Mouse (Mus musculus) MEL (cell line): ENCODE measurements around the gene Cemip. TPM values are rescaled to one million over a fixed set of nuclear protein-coding genes. Genes with fewer than 3 reads are reported as not detected.

Source experiments
- DNase-seq: peaks from one replicate; pipeline ENCODE4 v3.0.0; 2011; ENCODE audit warnings: low read depth, low spot score
- H3K27ac ChIP-seq: 2 replicates; pipeline ENCODE4 v1.5.1; 2012; ENCODE audit warnings: low read depth, mild to moderate bottlenecking, control low read depth, low read length, moderate library complexity; ENCODE audit not compliant: control insufficient read depth
- H3K27me3 ChIP-seq, 2 experiments: fragments of 150-350 bp in 1 of 2; sonication (generic) in 1 of 2; 2 replicates each; pipeline ENCODE4 v1.6.1; 2012; ENCODE audit warnings: low read length in 2 of 2, mild to moderate bottlenecking in 2 of 2, improper control_type of control experiment in 1 of 2, moderate library complexity in 1 of 2; ENCODE audit not compliant: insufficient read depth in 2 of 2, control insufficient read depth in 1 of 2
- H3K36me3 ChIP-seq, 2 experiments: 2 replicates each; pipeline ENCODE4 v1.6.1; 2012 to 2014; ENCODE audit warnings: low read length in 2 of 2, improper control_type of control experiment in 1 of 2, inconsistent platforms in 1 of 2, mild to moderate bottlenecking in 1 of 2; ENCODE audit not compliant: insufficient read depth in 2 of 2, control insufficient read depth in 1 of 2
- H3K4me1 ChIP-seq, 2 experiments: fragments of 150-350 bp in 1 of 2; sonication (generic) in 1 of 2; 2 replicates each; pipeline ENCODE4 v1.6.1; 2012; ENCODE audit warnings: low read length in 2 of 2, improper control_type of control experiment in 1 of 2, mild to moderate bottlenecking in 1 of 2; ENCODE audit not compliant: insufficient read depth in 2 of 2, control insufficient read depth in 1 of 2
- H3K4me3 ChIP-seq, 2 experiments: fragments of 150-350 bp in 1 of 2; sonication (generic) in 1 of 2; 2 replicates each; pipeline ENCODE4 v1.5.1; 2012; ENCODE audit warnings: low read depth in 2 of 2, low read length in 2 of 2, mild to moderate bottlenecking in 2 of 2, moderate library complexity in 2 of 2, control low read depth in 1 of 2, improper control_type of control experiment in 1 of 2; ENCODE audit not compliant: control insufficient read depth in 1 of 2, insufficient read depth in 1 of 2
- H3K79me2 ChIP-seq: 2 replicates; pipeline ENCODE4 v1.6.1; 2012; ENCODE audit warnings: mild to moderate bottlenecking, low read length, moderate library complexity; ENCODE audit not compliant: control insufficient read depth, poor library complexity, insufficient read depth
- H3K9ac ChIP-seq: 2 replicates; pipeline ENCODE4 v1.6.1; 2012; ENCODE audit warnings: low read depth, mild to moderate bottlenecking, control low read depth, low read length, moderate library complexity; ENCODE audit not compliant: control insufficient read depth, poor library complexity, severe bottlenecking
- H3K9me3 ChIP-seq: fragments of 150-350 bp; sonication (generic); replicated peaks from 2 replicates; pipeline ENCODE4 v1.6.1; 2012; ENCODE audit warnings: mild to moderate bottlenecking, low read length, improper control_type of control experiment, moderate library complexity; ENCODE audit not compliant: insufficient read depth
- BHLHE40 ChIP-seq: IDR thresholded peaks from 2 replicates; pipeline ENCODE4 v1.6.1; 2012; ENCODE audit warnings: low read depth, mild to moderate bottlenecking, inconsistent platforms, low read length, improper control_type of control experiment, borderline replicate concordance
- GABPA ChIP-seq: IDR thresholded peaks from 2 replicates; pipeline ENCODE4 v1.6.1; 2012; ENCODE audit warnings: low read depth, mild to moderate bottlenecking, inconsistent platforms, low read length, improper control_type of control experiment, moderate library complexity
- HCFC1 ChIP-seq: IDR thresholded peaks from 2 replicates; pipeline ENCODE4 v1.6.1; 2012; ENCODE audit warnings: low read depth, mild to moderate bottlenecking, inconsistent platforms, low read length, improper control_type of control experiment, moderate library complexity
- MAFK ChIP-seq: IDR thresholded peaks from 2 replicates; pipeline ENCODE4 v1.6.1; 2011; ENCODE audit warnings: low read depth, mild to moderate bottlenecking, low read length, improper control_type of control experiment, borderline replicate concordance
- MEF2A ChIP-seq: IDR thresholded peaks from 2 replicates; pipeline ENCODE4 v1.6.1; 2014; ENCODE audit warnings: low read depth, mild to moderate bottlenecking, inconsistent platforms, low read length, improper control_type of control experiment; ENCODE audit not compliant: poor library complexity, insufficient replicate concordance, severe bottlenecking; ENCODE audit errors: extremely low read depth
- MYC ChIP-seq: IDR thresholded peaks from 2 replicates; pipeline ENCODE4 v1.6.1; 2011; ENCODE audit warnings: low read depth, mild to moderate bottlenecking, low read length, improper control_type of control experiment, moderate library complexity
- POLR2A ChIP-seq, 2 experiments: IDR thresholded peaks; 2 replicates each; pipeline ENCODE4 v1.6.1; 2011 to 2012; ENCODE audit warnings: low read length in 2 of 2, mild to moderate bottlenecking in 2 of 2, control low read depth in 1 of 2, improper control_type of control experiment in 1 of 2, low read depth in 1 of 2, moderate library complexity in 1 of 2; ENCODE audit not compliant: control insufficient read depth in 1 of 2, insufficient read depth in 1 of 2, poor library complexity in 1 of 2
- POLR2AphosphoS2 ChIP-seq: IDR thresholded peaks from 2 replicates; pipeline ENCODE4 v1.6.1; 2011; ENCODE audit warnings: low read length, improper control_type of control experiment
- POLR2AphosphoS5 ChIP-seq: IDR thresholded peaks from 2 replicates; pipeline ENCODE4 v1.6.1; 2012; ENCODE audit warnings: low read depth, borderline replicate concordance, mild to moderate bottlenecking, inconsistent platforms, low read length, moderate library complexity, mixed read lengths
- RCOR1 ChIP-seq: IDR thresholded peaks from 2 replicates; pipeline ENCODE4 v1.6.1; 2012; ENCODE audit warnings: low read depth, mild to moderate bottlenecking, inconsistent platforms, low read length, improper control_type of control experiment
- TBP ChIP-seq: IDR thresholded peaks from 2 replicates; pipeline ENCODE4 v1.8.0; 2011; ENCODE audit warnings: low read depth, low read length, improper control_type of control experiment
- UBTF ChIP-seq: IDR thresholded peaks from 2 replicates; pipeline ENCODE4 v1.6.1; 2012; ENCODE audit warnings: low read depth, mild to moderate bottlenecking, inconsistent platforms, low read length, improper control_type of control experiment, moderate library complexity, borderline replicate concordance; ENCODE audit not compliant: insufficient read depth
- USF2 ChIP-seq, 2 experiments: IDR thresholded peaks; 2 replicates each; pipeline ENCODE4 v1.6.1; 2011 to 2012; ENCODE audit warnings: improper control_type of control experiment in 2 of 2, low read length in 2 of 2, borderline replicate concordance in 1 of 2, inconsistent platforms in 1 of 2, low read depth in 1 of 2, mild to moderate bottlenecking in 1 of 2; ENCODE audit not compliant: insufficient read depth in 1 of 2
- polyA plus RNA-seq, 2 experiments: library from polyadenylated mRNA; stranded (reverse) in 1 of 2; unstranded in 1 of 2; fragments of >175 nt in 1 of 2; fragments of >200 nt in 1 of 2; gene quantifications; 2 replicates each; pipeline versions ENCODE4 v1.2.1 to v1.2.4; 2012; ENCODE audit warnings: low replicate concordance in 2 of 2, low read depth in 1 of 2; ENCODE audit not compliant: insufficient read length in 2 of 2, insufficient read depth in 1 of 2, missing spikeins in 1 of 2
- total RNA-seq: library from RNA; depleted of rRNA; stranded (reverse); fragments of 300-350 nt; gene quantifications from 2 replicates; pipeline ENCODE4 v1.2.3, GENCODE M21; 2012

Gene Cemip
- total and polyA plus RNA-seq, 3 experiments: not detected

DNA sequence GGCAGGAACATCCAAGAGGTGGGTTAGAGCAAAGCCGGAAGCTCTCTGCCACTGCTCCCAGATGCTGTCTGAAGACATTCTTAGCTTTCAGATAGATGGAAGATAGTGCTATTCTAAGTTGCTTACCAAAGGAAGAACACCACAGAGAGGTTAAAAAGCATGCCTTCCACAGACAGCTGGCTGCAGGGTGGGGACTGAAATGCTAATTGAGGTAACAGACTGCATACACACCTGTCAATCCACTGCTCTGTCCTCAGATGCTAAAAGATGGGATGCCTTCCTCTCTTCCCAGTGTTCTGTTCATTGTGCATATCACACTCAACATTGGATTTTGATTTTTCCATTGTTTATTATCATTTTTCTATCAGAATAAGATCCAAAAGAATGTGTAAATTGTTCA lies 11.8 kb upstream of the Cemip start:
- Histone ChIP-seq H3K9ac (no peak overlapping the region), H3K4me1 (peaks cover 3% of the 10 kb centered on the region in 2 experiments; a peak in 3 of 4 replicates), H3K36me3 (no peaks in the 10 kb centered on the region), H3K4me3 (no peak overlapping the region), H3K27ac (no peak overlapping the region), H3K79me2 (no peaks in the 10 kb centered on the region), H3K27me3 (no peaks in the 10 kb centered on the region; a peak in 1 of 4 replicates), H3K9me3 (no peaks in the 10 kb centered on the region)
- TF ChIP-seq UBTF (no peak), MYC (no peak), POLR2A (IDR thresholded peaks at IDR 0.05; ENCODE audit: control insufficient read depth in 1 of 2, insufficient read depth in 1 of 2, low read depth in 1 of 2, low read length in 2 of 2, poor library complexity in 1 of 2) (no peak), MEF2A (no peak), GABPA (no peak), HCFC1 (no peak), RCOR1 (no peak), MAFK (no peak)
- no peak for DNase-seq

DNA sequence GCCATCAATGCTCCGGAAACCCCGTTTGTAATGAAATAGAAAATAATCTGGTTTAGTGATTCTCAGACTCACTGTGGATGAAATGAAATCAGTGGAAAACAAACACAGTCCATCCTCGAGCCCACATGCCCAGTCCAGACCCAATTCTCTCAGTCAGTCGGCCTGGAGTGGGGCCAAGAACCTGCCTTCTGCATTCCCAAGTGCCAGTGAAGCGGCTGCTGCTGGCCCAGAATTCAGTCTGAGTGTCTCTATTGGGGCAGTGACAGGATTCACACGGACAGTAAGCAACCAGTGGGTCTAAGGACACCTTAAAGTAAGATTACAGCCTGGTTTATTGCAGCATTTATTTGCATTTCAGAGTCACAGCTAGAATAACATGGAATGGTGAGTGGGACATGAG lies 10.2 kb upstream of the Cemip start:
- TF ChIP-seq TBP: no peak
- TF ChIP-seq POLR2AphosphoS5: no peak
- TF ChIP-seq USF2 (IDR thresholded peaks at IDR 0.05; ENCODE audit: borderline replicate concordance in 1 of 2, insufficient read depth in 1 of 2, low read depth in 1 of 2, low read length in 2 of 2): no peak
- Histone ChIP-seq H3K79me2 (no peaks in the 10 kb centered on the region), H3K36me3 (no peaks in the 10 kb centered on the region), H3K9ac (no peak overlapping the region), H3K4me3 (no peak overlapping the region), H3K9me3 (no peaks in the 10 kb centered on the region), H3K27ac (no peak overlapping the region), H3K4me1 (peaks cover 0 to 3% of the 10 kb centered on the region in 2 experiments; a peak in 1 of 4 replicates), H3K27me3 (no peaks in the 10 kb centered on the region; a peak in 1 of 4 replicates)
- no peak for DNase-seq

DNA sequence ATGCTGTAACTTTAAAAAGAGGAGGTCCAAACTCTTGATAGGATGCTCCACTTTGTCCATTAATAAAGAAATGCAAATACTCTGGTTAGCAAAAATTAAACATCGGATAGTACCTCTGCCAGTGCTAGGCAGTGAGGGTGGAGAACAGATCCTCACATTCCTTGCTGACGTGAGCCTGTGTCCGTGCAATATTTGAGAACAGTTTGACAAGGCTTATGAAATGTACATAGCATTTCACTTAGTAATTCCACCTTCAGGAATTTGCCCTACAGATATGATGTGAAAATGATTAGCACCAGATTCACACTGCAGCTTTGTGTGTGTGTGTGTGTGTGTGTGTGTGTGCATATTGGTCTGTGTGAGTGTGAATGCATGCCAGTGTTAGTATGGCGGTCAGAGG lies 4.5 kb upstream of the Cemip start:
- Histone ChIP-seq H3K27ac (no peak overlapping the region), H3K79me2 (no peaks in the 10 kb centered on the region), H3K9me3 (no peaks in the 10 kb centered on the region), H3K4me1 (peaks cover 0 to 3% of the 10 kb centered on the region in 2 experiments; a peak in 1 of 4 replicates), H3K27me3 (no peaks in the 10 kb centered on the region; a peak in 1 of 4 replicates), H3K9ac (no peak overlapping the region), H3K36me3 (no peaks in the 10 kb centered on the region), H3K4me3 (no peak overlapping the region)
- TF ChIP-seq BHLHE40: no peak
- no peak for TF ChIP-seq TBP
- no peak for TF ChIP-seq POLR2AphosphoS5
- no peak for TF ChIP-seq POLR2AphosphoS2
- DNase-seq: no peak
